Mouse (Mus musculus) thymus, adult 2 months (tissue): ENCODE measurements around the gene Ltbp1.

Experiments used
- CTCF ChIP-seq: fragments of 200-500 bp; IDR thresholded peaks from 2 replicates; pipeline ENCODE4 v1.5.1; 2012; ENCODE audit warnings: mild to moderate bottlenecking, control low read depth, low read length, moderate library complexity, borderline replicate concordance; ENCODE audit not compliant: control insufficient read depth, poor library complexity, insufficient read depth; ENCODE audit errors: extremely low read depth
- POLR2A ChIP-seq: fragments of 200-500 bp; IDR thresholded peaks from 2 replicates; pipeline ENCODE4 v1.6.1; 2012; ENCODE audit warnings: mild to moderate bottlenecking, low read length, control low read depth, moderate library complexity; ENCODE audit not compliant: control insufficient read depth, poor library complexity, insufficient read depth; ENCODE audit errors: extremely low read depth

GRCm38 (mm10) chr17:75055961-75056360, 50.6 kb downstream of the Ltbp1 start:
- no peak for TF ChIP-seq CTCF
- no peak for TF ChIP-seq POLR2A
